Mouse (Mus musculus) regulatory T cell (primary cell): ENCODE measurements at regions not wholly inside any gene's neighbourhood (a gene's known extent, or its start where the extent isn't known, plus 50 kb on each side); places are given as distances from the start of the nearest gene placed in this dataset.
"Not testable (repeated sequence)": the region's sequence is repeated elsewhere in the genome, so short reads cannot be mapped to it uniquely, and the experiment has no call there.

Source experiments
- in situ Hi-C: fragments of 300-600 bp; cut with MboI, MseI; formaldehyde crosslinking; loops from one replicate; pipeline ENCODE4 v1.15.1; 2025; ENCODE audit warnings: high pct_unique_total_duplicates

DNA sequence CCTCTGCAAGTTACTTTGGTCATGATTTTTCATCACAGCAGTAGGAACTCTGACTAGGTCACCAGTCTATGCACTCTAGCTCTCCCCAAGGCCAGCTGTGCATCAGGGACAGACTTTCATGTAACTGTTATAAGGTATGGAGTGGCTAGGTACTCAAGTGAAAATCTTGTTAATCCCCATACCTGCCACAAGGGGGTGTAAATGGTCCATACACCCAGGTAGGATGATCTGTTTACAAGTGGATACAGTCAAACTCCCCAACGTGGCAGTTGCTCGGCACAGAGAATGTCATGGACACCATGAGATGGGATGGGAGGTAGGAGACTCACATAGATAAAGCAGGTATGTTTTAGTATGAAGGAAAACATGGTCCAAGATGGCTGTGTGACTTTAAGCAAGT lies 187.2 kb upstream of the 5730507C01Rik start:
- in situ Hi-C loops, result not testable (repeated sequence)

- in situ Hi-C loops, result loop anchor here (5.0 kb wide), 1 partner anchor 651 kb away; no protein-coding TSS in a partner anchor
Observed at GRCm38 (mm10) chr12:18346692-18347091, 167.6 kb upstream of the 5730507C01Rik start.

GRCm38 (mm10) chr12:18347122-18347521 lies 167.2 kb upstream of the 5730507C01Rik start:
- in situ Hi-C loops, result loop anchor here (5.0 kb wide), 1 partner anchor 650 kb away; no protein-coding TSS in a partner anchor

GRCm38 (mm10) chr12:18387257-18387656 lies 127.1 kb upstream of the 5730507C01Rik start:
- in situ Hi-C loops, result no loop called here

- in situ Hi-C loops, result no loop called here
Observed at GRCm38 (mm10) chr12:18387821-18388220, 126.5 kb upstream of the 5730507C01Rik start.
